Mouse (Mus musculus) hindbrain, embryonic 13.5 days (tissue): ENCODE results near the gene Prss50. TPM values are rescaled to one million over a fixed set of nuclear protein-coding genes. Genes with fewer than 3 reads are reported as not detected.
"Not testable (repeated sequence)": the region's sequence is repeated elsewhere in the genome, so short reads cannot be mapped to it uniquely, and the experiment has no call there.

ENCODE experiments used
- ATAC-seq: fragments of 200-750 bp; cut with Nextera tagmentation; 2 replicates; pipeline ENCODE4 v1.8.0; 2017; ENCODE audit warnings: moderate TSS enrichment; ENCODE audit not compliant: low FRiP score
- H3K27ac ChIP-seq: fragments of 300-500 bp; sonication (generic); 2 replicates; pipeline ENCODE4 v1.5.1; 2015; ENCODE audit warnings: inconsistent platforms, mild to moderate bottlenecking, moderate library complexity
- H3K27me3 ChIP-seq: fragments of 300-500 bp; sonication (generic); 2 replicates; pipeline ENCODE4 v1.6.1; 2015; ENCODE audit warnings: mild to moderate bottlenecking, inconsistent platforms
- H3K36me3 ChIP-seq: fragments of 300-500 bp; sonication (generic); 2 replicates; pipeline ENCODE4 v1.6.1; 2015; ENCODE audit warnings: mild to moderate bottlenecking, inconsistent platforms
- H3K4me1 ChIP-seq: fragments of 300-500 bp; sonication (generic); replicated peaks from 2 replicates; pipeline ENCODE4 v1.6.1; 2015; ENCODE audit warnings: inconsistent platforms
- H3K4me2 ChIP-seq: fragments of 300-500 bp; sonication (generic); 2 replicates; pipeline ENCODE4 v1.6.1; 2015; ENCODE audit warnings: inconsistent platforms, mild to moderate bottlenecking, moderate library complexity
- H3K4me3 ChIP-seq: fragments of 300-500 bp; sonication (generic); 2 replicates; pipeline ENCODE4 v1.5.1; 2015; ENCODE audit warnings: mild to moderate bottlenecking, inconsistent platforms
- H3K9ac ChIP-seq: fragments of 300-500 bp; sonication (generic); 2 replicates; pipeline ENCODE4 v1.6.1; 2015; ENCODE audit warnings: mild to moderate bottlenecking, inconsistent platforms
- H3K9me3 ChIP-seq: fragments of 300-500 bp; sonication (generic); 2 replicates; pipeline ENCODE4 v1.6.1; 2016; ENCODE audit warnings: inconsistent platforms
- WGBS: fragments of 180-500 bp; shearing (Covaris S2); methylation state at CpG from one replicate; pipeline ENCODE4 v1.1.7; 2015; 5-methylcytosine and 5-hydroxymethylcytosine counted together
- polyA plus RNA-seq: library from polyadenylated mRNA; unstranded; fragments of >200 nt; fragmentation: Nextera tagmentation; extraction: Ambion mirVana; gene quantifications from 2 replicates; pipeline ENCODE4 v1.2.1, GENCODE M21; 2015

The Prss50 gene
- polyA plus RNA-seq, result 0.18 and 0.19 TPM in 2 replicates

GRCm38 (mm10) chr9:110857781-110858472 is at the start of gene Prss50:
Gene Prss50 (plus strand): TSS chr9:110857967.
- Histone ChIP-seq H3K9me3 (no peaks in the 10 kb centered on the region), H3K4me3 (peak within 1 kb of the TSS; percentile 31), H3K4me1 (peaks cover 7% of the 10 kb centered on the region), H3K36me3 (no peaks in the 10 kb centered on the region), H3K27me3 (peaks cover 30% of the 10 kb centered on the region), H3K9ac (peak within 1 kb of the TSS; percentile 43; the same call in 1 of the 2 replicates), H3K27ac (no peak within 1 kb of the TSS), H3K4me2 (peak within 1 kb of the TSS; percentile 50)
- ATAC-seq, result no peak
- WGBS, result 8% methylated on average over 49 of the region's 50 CpGs

- no peaks in the 10 kb centered on the region for H3K9me3 ChIP-seq
- no peak overlapping the region for H3K27ac ChIP-seq
- no peak overlapping the region for H3K9ac ChIP-seq
- no peaks in the 10 kb centered on the region for H3K4me1 ChIP-seq
- no peak overlapping the region for H3K4me3 ChIP-seq
- no peaks in the 10 kb centered on the region for H3K27me3 ChIP-seq
- 88% methylated on average over 4 of the region's 4 CpGs for WGBS
- no peak overlapping the region for H3K4me2 ChIP-seq
- no peak for ATAC-seq
- H3K36me3 ChIP-seq, result no peaks in the 10 kb centered on the region
These were observed 47.7 kb upstream of the Prss50 start for GRCm38 (mm10) chr9:110810051-110810450.

- Histone ChIP-seq H3K4me3 (no peak within 1 kb of the TSS), H3K4me1 (no peaks in the 10 kb centered on the region), H3K27ac (no peak within 1 kb of the TSS), H3K9ac (no peak within 1 kb of the TSS), H3K36me3 (no peaks in the 10 kb centered on the region), H3K27me3 (peaks cover 4% of the 10 kb centered on the region; the same call in 1 of the 2 replicates), H3K9me3 (no peaks in the 10 kb centered on the region), H3K4me2 (no peak within 1 kb of the TSS)
- ATAC-seq, result no peak
- 61% methylated on average over 18 of the region's 18 CpGs for WGBS
These were observed 44.0 kb upstream of the Prss50 start, which contains the start of gene Prss44 for GRCm38 (mm10) chr9:110813789-110814188. Gene Prss44 (plus strand): TSS chr9:110813994.

GRCm38 (mm10) chr9:110820546-110820945 is 37.2 kb upstream of the Prss50 start:
- not testable (repeated sequence) for H3K36me3 ChIP-seq, H3K4me1 ChIP-seq, H3K27me3 ChIP-seq, H3K9ac ChIP-seq, H3K4me3 ChIP-seq, H3K4me2 ChIP-seq, ATAC-seq, H3K27ac ChIP-seq, H3K9me3 ChIP-seq

GRCm38 (mm10) chr9:110821436-110821835 is 36.3 kb upstream of the Prss50 start:
- no peak for ATAC-seq
- no peaks in the 10 kb centered on the region for H3K9me3 ChIP-seq
- no peak overlapping the region for H3K9ac ChIP-seq
- H3K36me3 ChIP-seq, result no peaks in the 10 kb centered on the region
- H3K27ac ChIP-seq, result no peak overlapping the region
- H3K4me3 ChIP-seq, result no peak overlapping the region
- H3K4me1 ChIP-seq, result no peaks in the 10 kb centered on the region
- peaks cover 8% of the 10 kb centered on the region; the same call in 1 of the 2 replicates for H3K27me3 ChIP-seq
- H3K4me2 ChIP-seq, result no peak overlapping the region
- WGBS, result 83% methylated on average over 7 of the region's 7 CpGs

GRCm38 (mm10) chr9:110825426-110825825 is 32.3 kb upstream of the Prss50 start:
- no peak for ATAC-seq
- no peak overlapping the region for H3K4me3 ChIP-seq

GRCm38 (mm10) chr9:110825832-110826231 is 31.9 kb upstream of the Prss50 start:
- Histone ChIP-seq H3K9ac (no peak overlapping the region), H3K9me3 (no peaks in the 10 kb centered on the region), H3K4me2 (no peak overlapping the region), H3K36me3 (no peaks in the 10 kb centered on the region), H3K27me3 (0 out of 2 replicates have a peak, but pooled peaks cover 4% of the 10 kb centered on the region), H3K27ac (no peak overlapping the region), H3K4me3 (no peak overlapping the region), H3K4me1 (no peaks in the 10 kb centered on the region)
- ATAC-seq, result no peak
- 71% methylated on average over 7 of the region's 7 CpGs for WGBS

More at GRCm38 (mm10) chr9:110825426-110825825, 32.3 kb upstream of the Prss50 start:
- Histone ChIP-seq H3K9me3 (no peaks in the 10 kb centered on the region), H3K27ac (no peak overlapping the region), H3K4me2 (no peak overlapping the region), H3K9ac (no peak overlapping the region), H3K36me3 (no peaks in the 10 kb centered on the region), H3K4me1 (no peaks in the 10 kb centered on the region), H3K27me3 (0 out of 2 replicates have a peak, but pooled peaks cover 4% of the 10 kb centered on the region)
- 84% methylated on average over 4 of the region's 4 CpGs for WGBS

GRCm38 (mm10) chr9:110826390-110826789 is 31.4 kb upstream of the Prss50 start, which contains the start of gene Prss43:
Gene Prss43 (plus strand): TSS chr9:110826690.
- Histone ChIP-seq H3K4me1 (no peaks in the 10 kb centered on the region), H3K4me2 (no peak within 1 kb of the TSS), H3K9me3 (no peaks in the 10 kb centered on the region), H3K27ac (no peak within 1 kb of the TSS), H3K4me3 (no peak within 1 kb of the TSS), H3K27me3 (0 out of 2 replicates have a peak, but pooled peaks cover 4% of the 10 kb centered on the region), H3K36me3 (no peaks in the 10 kb centered on the region), H3K9ac (no peak within 1 kb of the TSS)
- 83% methylated on average over 3 of the region's 3 CpGs for WGBS
- ATAC-seq, result no peak

GRCm38 (mm10) chr9:110833021-110833420 is 24.7 kb upstream of the Prss50 start:
- Histone ChIP-seq H3K4me2 (no peak overlapping the region), H3K4me1 (no peaks in the 10 kb centered on the region; the same call in 1 of the 2 replicates), H3K27me3 (no peaks in the 10 kb centered on the region), H3K9ac (no peak overlapping the region), H3K27ac (no peak overlapping the region), H3K9me3 (no peaks in the 10 kb centered on the region), H3K36me3 (no peaks in the 10 kb centered on the region), H3K4me3 (no peak overlapping the region)
- no peak for ATAC-seq
- 78% methylated on average over 5 of the region's 5 CpGs for WGBS

- Histone ChIP-seq H3K27ac (no peak within 1 kb of the TSS), H3K4me3 (no peak within 1 kb of the TSS), H3K9me3 (no peaks in the 10 kb centered on the region), H3K36me3 (no peaks in the 10 kb centered on the region), H3K27me3 (no peaks in the 10 kb centered on the region), H3K9ac (no peak within 1 kb of the TSS), H3K4me2 (no peak within 1 kb of the TSS), H3K4me1 (no peaks in the 10 kb centered on the region; the same call in 1 of the 2 replicates)
- 84% methylated on average over 19 of the region's 19 CpGs for WGBS
- ATAC-seq, result no peak
These were observed 23.4 kb upstream of the Prss50 start, which contains the start of gene Prss45 for GRCm38 (mm10) chr9:110834411-110834810. Gene Prss45 (plus strand): TSS chr9:110834588.

GRCm38 (mm10) chr9:110834961-110835360 is 22.8 kb upstream of the Prss50 start:
- H3K27ac ChIP-seq, result no peak overlapping the region
- no peaks in the 10 kb centered on the region; the same call in 1 of the 2 replicates for H3K4me1 ChIP-seq
- no peak overlapping the region for H3K9ac ChIP-seq
- no peaks in the 10 kb centered on the region for H3K36me3 ChIP-seq
- H3K27me3 ChIP-seq, result no peaks in the 10 kb centered on the region
- no peak overlapping the region for H3K4me3 ChIP-seq
- no peak for ATAC-seq
- WGBS, result 33% methylated on average over 10 of the region's 10 CpGs
- no peaks in the 10 kb centered on the region for H3K9me3 ChIP-seq
- no peak overlapping the region for H3K4me2 ChIP-seq

GRCm38 (mm10) chr9:110836112-110836511 is 21.7 kb upstream of the Prss50 start:
- Histone ChIP-seq H3K27ac (no peak overlapping the region), H3K4me3 (no peak overlapping the region), H3K9ac (no peak overlapping the region), H3K4me2 (no peak overlapping the region), H3K27me3 (no peaks in the 10 kb centered on the region), H3K9me3 (no peaks in the 10 kb centered on the region), H3K4me1 (peaks cover 2% of the 10 kb centered on the region; the same call in 1 of the 2 replicates), H3K36me3 (no peaks in the 10 kb centered on the region)
- ATAC-seq, result no peak
- WGBS, result 57% methylated on average over 2 of the region's 2 CpGs

GRCm38 (mm10) chr9:110840905-110841304 is 16.9 kb upstream of the Prss50 start:
- WGBS, result 77% methylated on average over 6 of the region's 6 CpGs
- Histone ChIP-seq H3K27me3 (no peaks in the 10 kb centered on the region), H3K9ac (no peak overlapping the region), H3K4me3 (no peak overlapping the region), H3K4me2 (no peak overlapping the region), H3K36me3 (no peaks in the 10 kb centered on the region), H3K9me3 (no peaks in the 10 kb centered on the region), H3K27ac (no peak overlapping the region), H3K4me1 (0 out of 2 replicates have a peak, but pooled peaks cover 2% of the 10 kb centered on the region)
- ATAC-seq, result no peak
